Mouse (Mus musculus) effector memory CD4-positive, alpha-beta T cell, adult 5 months (primary cell): ENCODE results near the gene Olfr1150-ps1. TPM values are rescaled to one million over a fixed set of nuclear protein-coding genes. Genes with fewer than 3 reads are reported as not detected.

Experiments
- polyA plus RNA-seq: library from polyadenylated mRNA; unstranded; fragments of 100-300 nt; shearing (Covaris generic); gene quantifications from one replicate; pipeline ENCODE4 v1.2.1, GENCODE M21; 2017

Gene Olfr1150-ps1
- polyA plus RNA-seq: not detected

GRCm38 (mm10) chr2:87843693-87844092 lies at the start of gene Olfr1150-ps1:
TSS of gene Olfr1150-ps1 (plus strand) at chr2:87843993.

GRCm38 (mm10) chr2:87800292-87800691 lies 43.5 kb upstream of the Olfr1150-ps1 start, which contains the start of gene Olfr1143:
TSS of gene Olfr1143 (plus strand) at chr2:87800592.

GRCm38 (mm10) chr2:87809522-87809921 lies 34.3 kb upstream of the Olfr1150-ps1 start, which contains the start of gene Olfr1145:
TSS of gene Olfr1145 (plus strand) at chr2:87809822.

GRCm38 (mm10) chr2:87830233-87830632 lies 13.6 kb upstream of the Olfr1150-ps1 start, which contains the start of gene Olfr1148:
TSS of gene Olfr1148 (plus strand) at chr2:87830533.

DNA sequence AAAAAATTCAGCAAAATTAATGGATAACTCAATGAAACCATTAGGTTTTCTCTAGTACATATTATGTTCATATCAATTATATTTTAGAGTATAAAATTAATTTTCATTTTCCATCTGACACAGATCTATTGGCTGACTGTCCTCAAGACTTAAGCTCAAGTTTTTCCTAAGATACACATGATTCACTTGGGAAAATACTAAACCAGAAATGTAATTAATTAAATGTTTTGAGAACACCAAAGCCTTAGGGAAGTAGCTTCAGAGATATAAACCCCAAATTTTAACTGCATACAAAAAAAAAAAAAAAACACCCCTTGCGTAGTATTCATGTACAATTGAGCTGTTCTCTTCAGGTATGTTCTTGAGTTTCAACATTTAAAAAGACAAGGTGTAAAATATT lies 11.8 kb downstream of the Olfr1150-ps1 start, which contains the start of gene Olfr1151:
Gene Olfr1151, plus strand, starts transcription at position 301 of the 400 bp plus-strand sequence.

GRCm38 (mm10) chr2:87866192-87866591 lies 22.4 kb downstream of the Olfr1150-ps1 start, which contains the start of gene Olfr1152:
TSS of gene Olfr1152 (plus strand) at chr2:87866492.

DNA sequence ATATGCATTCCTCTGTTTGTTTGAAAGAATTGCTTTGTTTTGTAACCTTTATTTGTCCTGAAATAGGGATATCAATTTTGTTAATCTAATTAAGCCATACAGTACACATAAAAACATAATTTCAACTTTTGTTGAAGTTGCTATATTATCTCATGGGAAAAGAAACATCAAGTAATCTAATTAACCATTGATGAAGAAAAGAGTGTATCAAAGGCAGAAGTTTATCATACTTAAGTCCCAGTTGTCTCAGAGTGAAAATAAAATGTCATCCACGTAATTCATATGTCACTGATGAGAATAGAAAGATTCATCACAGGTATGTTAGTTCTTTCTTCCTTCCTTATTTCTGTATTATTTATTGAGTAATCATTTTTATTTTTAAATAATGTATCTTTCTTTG lies 50.9 kb downstream of the Olfr1150-ps1 start, which contains the start of gene Olfr1153:
Gene Olfr1153, plus strand, starts transcription at position 301 of the 400 bp plus-strand sequence.

Other genes with a start within 250 kb of the Olfr1150-ps1 start
- gene Olfr1130, start 237.8 kb upstream of the Olfr1150-ps1 start, polyA plus RNA-seq: not detected
- gene Olfr1131, start 216.9 kb upstream of the Olfr1150-ps1 start, polyA plus RNA-seq: not detected
- not detected for gene Olfr1132, start 206.5 kb upstream of the Olfr1150-ps1 start, polyA plus RNA-seq
- not detected for gene Olfr1133, start 196.6 kb upstream of the Olfr1150-ps1 start, polyA plus RNA-seq
- not detected for gene Olfr1134, start 185.5 kb upstream of the Olfr1150-ps1 start, polyA plus RNA-seq
- gene Olfr1135, start 170.3 kb upstream of the Olfr1150-ps1 start, polyA plus RNA-seq: not detected
- not detected for gene Olfr1136, start 150.0 kb upstream of the Olfr1150-ps1 start, polyA plus RNA-seq
- not detected for gene Olfr1137, start 130.8 kb upstream of the Olfr1150-ps1 start, polyA plus RNA-seq
- not detected for gene Olfr1138, start 104.0 kb upstream of the Olfr1150-ps1 start, polyA plus RNA-seq
- gene Olfr1140, start 100.2 kb upstream of the Olfr1150-ps1 start, polyA plus RNA-seq: not detected
- gene Olfr1141, start 90.0 kb upstream of the Olfr1150-ps1 start, polyA plus RNA-seq: not detected
- not detected for gene Olfr152, start 64.5 kb upstream of the Olfr1150-ps1 start, polyA plus RNA-seq
- not detected for gene Olfr1143, start 43.4 kb upstream of the Olfr1150-ps1 start, polyA plus RNA-seq
- not detected for gene Olfr1145, start 34.2 kb upstream of the Olfr1150-ps1 start, polyA plus RNA-seq
- not detected for gene Olfr1148, start 13.5 kb upstream of the Olfr1150-ps1 start, polyA plus RNA-seq
- not detected for gene Olfr1151, start 11.9 kb downstream of the Olfr1150-ps1 start, polyA plus RNA-seq
- 0.07 TPM for gene Olfr1152, start 22.5 kb downstream of the Olfr1150-ps1 start, polyA plus RNA-seq
- gene Olfr1153, start 51.0 kb downstream of the Olfr1150-ps1 start, polyA plus RNA-seq: not detected
- not detected for gene Olfr1154, start 61.2 kb downstream of the Olfr1150-ps1 start, polyA plus RNA-seq
- gene Olfr1155, start 101.1 kb downstream of the Olfr1150-ps1 start, polyA plus RNA-seq: not detected
- 0.30 TPM for gene Olfr1156, start 109.1 kb downstream of the Olfr1150-ps1 start, polyA plus RNA-seq
- not detected for gene Olfr1157, start 124.3 kb downstream of the Olfr1150-ps1 start, polyA plus RNA-seq
- gene Olfr74, start 130.7 kb downstream of the Olfr1150-ps1 start, polyA plus RNA-seq: not detected
- not detected for gene Olfr1158, start 146.1 kb downstream of the Olfr1150-ps1 start, polyA plus RNA-seq
- gene Olfr1160, start 164.3 kb downstream of the Olfr1150-ps1 start, polyA plus RNA-seq: 0.06 TPM
- gene Olfr1161, start 178.8 kb downstream of the Olfr1150-ps1 start, polyA plus RNA-seq: not detected
- not detected for gene Olfr73, start 193.7 kb downstream of the Olfr1150-ps1 start, polyA plus RNA-seq
- gene Olfr1162, start 207.1 kb downstream of the Olfr1150-ps1 start, polyA plus RNA-seq: not detected
- gene Olfr1163, start 227.8 kb downstream of the Olfr1150-ps1 start, polyA plus RNA-seq: not detected
- not detected for gene Olfr1164, start 250.0 kb downstream of the Olfr1150-ps1 start, polyA plus RNA-seq